Mouse (Mus musculus): ENCODE data around the gene Uggt2. TPM values are rescaled to one million over a fixed set of nuclear protein-coding genes. Genes with fewer than 3 reads are reported as not detected.
"Not testable (repeated sequence)": the region's sequence is repeated elsewhere in the genome, so short reads cannot be mapped to it uniquely, and the experiment has no call there.

Gene Uggt2
- total RNA-seq, 2 experiments from 2014 or later = 1.3 to 4.2 TPM

GRCm38 (mm10) chr14:118986653-118987522 is 112.3 kb downstream of the Uggt2 start:
- peak; percentile 36; the same call in 1 of the 2 replicates for ATAC-seq (replicated peaks; ENCODE audit: low FRiP score, low TSS enrichment, poor library complexity, severe bottlenecking)

- ATAC-seq (replicated peaks; ENCODE audit: low FRiP score, low TSS enrichment, poor library complexity, severe bottlenecking) = no peak
Observed at GRCm38 (mm10) chr14:118984161-118984560, 115.1 kb downstream of the Uggt2 start.

- no peak for ATAC-seq (replicated peaks; ENCODE audit: low FRiP score, low TSS enrichment, poor library complexity, severe bottlenecking)
Observed at GRCm38 (mm10) chr14:118983396-118983795, 115.8 kb downstream of the Uggt2 start.

- peak; percentile 56 for ATAC-seq (replicated peaks; ENCODE audit: low FRiP score, low TSS enrichment, poor library complexity, severe bottlenecking)
Observed at GRCm38 (mm10) chr14:118982429-118983045, 116.7 kb downstream of the Uggt2 start.

- not testable (repeated sequence) for ATAC-seq (replicated peaks; ENCODE audit: low FRiP score, low TSS enrichment, poor library complexity, severe bottlenecking)
Observed at GRCm38 (mm10) chr14:118981711-118982428, 117.4 kb downstream of the Uggt2 start.

- peak; percentile 79 for ATAC-seq (replicated peaks; ENCODE audit: low FRiP score, low TSS enrichment, poor library complexity, severe bottlenecking)
Observed at GRCm38 (mm10) chr14:118980890-118981289, 118.3 kb downstream of the Uggt2 start.

- ATAC-seq (replicated peaks; ENCODE audit: low FRiP score, low TSS enrichment, poor library complexity, severe bottlenecking) = no peak
Observed at GRCm38 (mm10) chr14:118980358-118980757, 118.9 kb downstream of the Uggt2 start.

GRCm38 (mm10) chr14:118979571-118980325 is 119.5 kb downstream of the Uggt2 start:
- no peak for ATAC-seq (replicated peaks; ENCODE audit: low FRiP score, low TSS enrichment, poor library complexity, severe bottlenecking)

GRCm38 (mm10) chr14:118977136-118977816 is 122.0 kb downstream of the Uggt2 start:
- ATAC-seq (replicated peaks; ENCODE audit: low FRiP score, low TSS enrichment, poor library complexity, severe bottlenecking) = no peak

GRCm38 (mm10) chr14:118972268-118972667 is 127.0 kb downstream of the Uggt2 start:
- no peak for ATAC-seq (replicated peaks; ENCODE audit: low FRiP score, low TSS enrichment, poor library complexity, severe bottlenecking)

- ATAC-seq (replicated peaks; ENCODE audit: low FRiP score, low TSS enrichment, poor library complexity, severe bottlenecking) = no peak
Observed at GRCm38 (mm10) chr14:118967646-118968045, 131.6 kb downstream of the Uggt2 start.

GRCm38 (mm10) chr14:118965356-118966000 is 133.8 kb downstream of the Uggt2 start:
- ATAC-seq (replicated peaks; ENCODE audit: low FRiP score, low TSS enrichment, poor library complexity, severe bottlenecking) = no peak

GRCm38 (mm10) chr14:118958010-118958409 is 141.2 kb downstream of the Uggt2 start:
- no peak for ATAC-seq (replicated peaks; ENCODE audit: low FRiP score, low TSS enrichment, poor library complexity, severe bottlenecking)

- no peak for ATAC-seq (replicated peaks; ENCODE audit: low FRiP score, low TSS enrichment, poor library complexity, severe bottlenecking)
Observed at GRCm38 (mm10) chr14:118951912-118952583, 147.2 kb downstream of the Uggt2 start.

GRCm38 (mm10) chr14:118948841-118949240 is 150.4 kb downstream of the Uggt2 start:
- ATAC-seq (replicated peaks; ENCODE audit: low FRiP score, low TSS enrichment, poor library complexity, severe bottlenecking) = no peak

- ATAC-seq (replicated peaks; ENCODE audit: low FRiP score, low TSS enrichment, poor library complexity, severe bottlenecking) = no peak
Observed at GRCm38 (mm10) chr14:118944702-118945101, 154.5 kb downstream of the Uggt2 start.

GRCm38 (mm10) chr14:118942076-118942475 is 157.2 kb downstream of the Uggt2 start:
- no peak for ATAC-seq (replicated peaks; ENCODE audit: low FRiP score, low TSS enrichment, poor library complexity, severe bottlenecking)

Data from megakaryocyte-erythroid progenitor cell, adult 5-6 weeks (primary cell).